Mouse (Mus musculus) stomach, embryonic 15.5 days (tissue): ENCODE data around the gene Sec22a. TPM values are rescaled to one million over a fixed set of nuclear protein-coding genes. Genes with fewer than 3 reads are reported as not detected.

Experiments
- ATAC-seq: fragments of 200-750 bp; cut with Nextera tagmentation; 2 replicates; pipeline ENCODE4 v1.8.0; 2017; ENCODE audit warnings: low read depth, moderate number of reproducible peaks, moderate TSS enrichment; ENCODE audit not compliant: insufficient read depth, low FRiP score
- H3K27ac ChIP-seq: fragments of 300-500 bp; sonication (generic); 2 replicates; pipeline ENCODE4 v1.5.1; 2015; ENCODE audit warnings: mild to moderate bottlenecking, inconsistent platforms
- H3K27me3 ChIP-seq: fragments of 300-500 bp; sonication (generic); replicated peaks from 2 replicates; pipeline ENCODE4 v1.6.1; 2015; ENCODE audit warnings: inconsistent platforms
- H3K36me3 ChIP-seq: fragments of 300-500 bp; sonication (generic); 2 replicates; pipeline ENCODE4 v1.6.1; 2015; ENCODE audit warnings: inconsistent platforms
- H3K4me1 ChIP-seq: fragments of 300-500 bp; sonication (generic); 2 replicates; pipeline ENCODE4 v1.6.1; 2015; ENCODE audit warnings: inconsistent platforms
- H3K4me2 ChIP-seq: fragments of 300-500 bp; sonication (generic); 2 replicates; pipeline ENCODE4 v1.6.1; 2015; ENCODE audit warnings: mild to moderate bottlenecking, inconsistent platforms
- H3K4me3 ChIP-seq: fragments of 300-500 bp; sonication (generic); replicated peaks from 2 replicates; pipeline ENCODE4 v1.5.1; 2015; ENCODE audit warnings: inconsistent platforms
- H3K9ac ChIP-seq: fragments of 300-500 bp; sonication (generic); 2 replicates; pipeline ENCODE4 v1.6.1; 2015; ENCODE audit warnings: inconsistent platforms
- H3K9me3 ChIP-seq: fragments of 300-500 bp; sonication (generic); 2 replicates; pipeline ENCODE4 v1.6.1; 2016; ENCODE audit warnings: inconsistent platforms
- WGBS: fragments of 180-500 bp; shearing (Covaris S2); methylation state at CpG from one replicate; pipeline ENCODE4 v1.1.7; 2015; 5-methylcytosine and 5-hydroxymethylcytosine counted together
- polyA plus RNA-seq: library from polyadenylated mRNA; unstranded; fragments of >200 nt; fragmentation: Nextera tagmentation; extraction: Ambion mirVana; gene quantifications from 2 replicates; pipeline ENCODE4 v1.2.1, GENCODE M21; 2015

Gene Sec22a
- polyA plus RNA-seq, 1 experiment from 2014 or later, result 43.5 TPM

GRCm38 (mm10) chr16:35362221-35362620 lies 1.5 kb downstream of the Sec22a start:
- Histone ChIP-seq H3K36me3 (no peaks in the 10 kb centered on the region), H3K27ac (no peak overlapping the region), H3K9me3 (no peaks in the 10 kb centered on the region), H3K4me1 (peaks cover 5% of the 10 kb centered on the region; the same call in 1 of the 2 replicates), H3K9ac (no peak overlapping the region), H3K4me2 (no peak overlapping the region), H3K27me3 (no peaks in the 10 kb centered on the region), H3K4me3 (no peak overlapping the region)
- no peak for ATAC-seq
- 88% methylated on average over 2 of the region's 2 CpGs for WGBS

- no peaks in the 10 kb centered on the region for H3K27me3 ChIP-seq
- peaks cover 5% of the 10 kb centered on the region; the same call in 1 of the 2 replicates for H3K4me1 ChIP-seq
- H3K4me3 ChIP-seq, result no peak overlapping the region
- H3K27ac ChIP-seq, result no peak overlapping the region
- H3K9me3 ChIP-seq, result no peaks in the 10 kb centered on the region
- no peak overlapping the region for H3K4me2 ChIP-seq
- no peaks in the 10 kb centered on the region for H3K36me3 ChIP-seq
- no peak for ATAC-seq
- 30% methylated on average over 6 of the region's 6 CpGs for WGBS
- H3K9ac ChIP-seq, result no peak overlapping the region
Measured at GRCm38 (mm10) chr16:35360593-35360992, 3.1 kb downstream of the Sec22a start.

- no peaks in the 10 kb centered on the region for H3K9me3 ChIP-seq
- H3K27me3 ChIP-seq, result no peaks in the 10 kb centered on the region
- 76% methylated on average over 1 of the region's 1 CpGs for WGBS
Measured at GRCm38 (mm10) chr16:35357449-35357848, 6.3 kb downstream of the Sec22a start.

GRCm38 (mm10) chr16:35330451-35330850 lies 33.3 kb downstream of the Sec22a start:
- H3K9ac ChIP-seq, result no peak overlapping the region
- 85% methylated on average over 1 of the region's 1 CpGs for WGBS

More at GRCm38 (mm10) chr16:35357449-35357848, 6.3 kb downstream of the Sec22a start:
- H3K9ac ChIP-seq, result no peak overlapping the region
- H3K36me3 ChIP-seq, result no peaks in the 10 kb centered on the region
- no peak overlapping the region for H3K4me2 ChIP-seq
- no peak for ATAC-seq
- H3K4me1 ChIP-seq, result no peaks in the 10 kb centered on the region
- H3K4me3 ChIP-seq, result no peak overlapping the region
- H3K27ac ChIP-seq, result no peak overlapping the region

GRCm38 (mm10) chr16:35319773-35320172 lies 43.9 kb downstream of the Sec22a start:
- Histone ChIP-seq H3K27me3 (no peaks in the 10 kb centered on the region), H3K9me3 (no peaks in the 10 kb centered on the region), H3K9ac (no peak overlapping the region), H3K4me3 (no peak overlapping the region), H3K27ac (no peak overlapping the region), H3K36me3 (no peaks in the 10 kb centered on the region; the same call in 1 of the 2 replicates), H3K4me2 (no peak overlapping the region), H3K4me1 (no peaks in the 10 kb centered on the region)
- no peak for ATAC-seq
- 85% methylated on average over 2 of the region's 2 CpGs for WGBS

More at GRCm38 (mm10) chr16:35330451-35330850, 33.3 kb downstream of the Sec22a start:
- H3K36me3 ChIP-seq, result no peaks in the 10 kb centered on the region
- H3K27ac ChIP-seq, result no peak overlapping the region
- no peaks in the 10 kb centered on the region; the same call in 1 of the 2 replicates for H3K9me3 ChIP-seq
- ATAC-seq, result no peak
- H3K4me2 ChIP-seq, result no peak overlapping the region
- no peak overlapping the region for H3K4me3 ChIP-seq
- H3K4me1 ChIP-seq, result no peaks in the 10 kb centered on the region
- no peaks in the 10 kb centered on the region for H3K27me3 ChIP-seq

- Histone ChIP-seq H3K9me3 (no peaks in the 10 kb centered on the region), H3K27ac (no peak overlapping the region), H3K9ac (no peak overlapping the region), H3K27me3 (no peaks in the 10 kb centered on the region), H3K4me3 (no peak overlapping the region), H3K4me2 (no peak overlapping the region), H3K4me1 (no peaks in the 10 kb centered on the region), H3K36me3 (no peaks in the 10 kb centered on the region; the same call in 1 of the 2 replicates)
- ATAC-seq, result no peak
- WGBS, result 34% methylated on average over 4 of the region's 4 CpGs
Measured at GRCm38 (mm10) chr16:35319335-35319734, 44.4 kb downstream of the Sec22a start.

- no peak for ATAC-seq
- Histone ChIP-seq H3K9me3 (no peaks in the 10 kb centered on the region), H3K27me3 (no peaks in the 10 kb centered on the region), H3K36me3 (no peaks in the 10 kb centered on the region), H3K27ac (no peak overlapping the region), H3K9ac (no peak overlapping the region), H3K4me2 (no peak overlapping the region), H3K4me3 (no peak overlapping the region), H3K4me1 (no peaks in the 10 kb centered on the region)
- 61% methylated on average over 6 of the region's 6 CpGs for WGBS
Measured at GRCm38 (mm10) chr16:35318397-35318796, 45.3 kb downstream of the Sec22a start.

GRCm38 (mm10) chr16:35317460-35317859 lies 46.3 kb downstream of the Sec22a start:
- Histone ChIP-seq H3K36me3 (peaks cover 3% of the 10 kb centered on the region; the same call in 1 of the 2 replicates), H3K27me3 (no peaks in the 10 kb centered on the region), H3K4me3 (no peak overlapping the region), H3K27ac (no peak overlapping the region), H3K9me3 (no peaks in the 10 kb centered on the region), H3K4me1 (no peaks in the 10 kb centered on the region), H3K9ac (no peak overlapping the region), H3K4me2 (no peak overlapping the region)
- ATAC-seq, result no peak
- 84% methylated on average over 5 of the region's 5 CpGs for WGBS

GRCm38 (mm10) chr16:35316856-35317264 lies 46.9 kb downstream of the Sec22a start:
- peaks cover 3% of the 10 kb centered on the region; the same call in 1 of the 2 replicates for H3K36me3 ChIP-seq
- H3K9ac ChIP-seq, result no peak overlapping the region
- no peaks in the 10 kb centered on the region for H3K4me1 ChIP-seq
- ATAC-seq, result no peak
- H3K4me3 ChIP-seq, result no peak overlapping the region
- no peaks in the 10 kb centered on the region for H3K27me3 ChIP-seq
- H3K27ac ChIP-seq, result no peak overlapping the region
- H3K9me3 ChIP-seq, result no peaks in the 10 kb centered on the region
- no peak overlapping the region for H3K4me2 ChIP-seq

- Histone ChIP-seq H3K4me3 (no peak overlapping the region), H3K9ac (no peak overlapping the region), H3K9me3 (no peaks in the 10 kb centered on the region), H3K36me3 (peaks cover 3% of the 10 kb centered on the region; the same call in 1 of the 2 replicates), H3K27ac (no peak overlapping the region), H3K27me3 (no peaks in the 10 kb centered on the region), H3K4me1 (no peaks in the 10 kb centered on the region), H3K4me2 (no peak overlapping the region)
- WGBS, result 69% methylated on average over 3 of the region's 3 CpGs
- no peak for ATAC-seq
Measured at GRCm38 (mm10) chr16:35315496-35315895, 48.2 kb downstream of the Sec22a start.

- no peaks in the 10 kb centered on the region for H3K4me1 ChIP-seq
- no peak for ATAC-seq
- H3K4me3 ChIP-seq, result no peak overlapping the region
- 58% methylated on average over 8 of the region's 8 CpGs for WGBS
- H3K27me3 ChIP-seq, result no peaks in the 10 kb centered on the region
- peaks cover 3% of the 10 kb centered on the region; the same call in 1 of the 2 replicates for H3K36me3 ChIP-seq
- H3K9ac ChIP-seq, result no peak overlapping the region
- H3K9me3 ChIP-seq, result no peaks in the 10 kb centered on the region
- H3K27ac ChIP-seq, result no peak overlapping the region
- H3K4me2 ChIP-seq, result no peak overlapping the region
Measured at GRCm38 (mm10) chr16:35311586-35311985, 52.1 kb downstream of the Sec22a start.

GRCm38 (mm10) chr16:35310551-35311110 lies 53.1 kb downstream of the Sec22a start:
- Histone ChIP-seq H3K4me2 (no peak overlapping the region), H3K9me3 (no peaks in the 10 kb centered on the region), H3K4me3 (no peak overlapping the region), H3K27ac (no peak overlapping the region), H3K9ac (no peak overlapping the region), H3K4me1 (no peaks in the 10 kb centered on the region), H3K27me3 (no peaks in the 10 kb centered on the region), H3K36me3 (peaks cover 3% of the 10 kb centered on the region; the same call in 1 of the 2 replicates)
- no peak for ATAC-seq
- WGBS, result 14% methylated on average over 2 of the region's 2 CpGs
